Mouse (Mus musculus) liver, adult 2 months (tissue): ENCODE data around the gene Zbtb17. TPM values are rescaled to one million over a fixed set of nuclear protein-coding genes. Genes with fewer than 3 reads are reported as not detected.

ENCODE experiments used
- DNase-seq: peaks from one replicate; pipeline ENCODE4 v3.0.0-alpha.2; 2011; ENCODE audit warnings: low read depth, low spot score; ENCODE audit errors: extremely low read depth
- H3K27ac ChIP-seq: fragments of 200-500 bp; replicated peaks from 2 replicates; pipeline ENCODE4 v1.5.1; 2012; ENCODE audit warnings: low read depth, mild to moderate bottlenecking, control low read depth, inconsistent platforms, low read length; ENCODE audit not compliant: insufficient read depth
- H3K27me3 ChIP-seq: fragments of 200-500 bp; 2 replicates; pipeline ENCODE4 v1.6.1; 2012; ENCODE audit warnings: mild to moderate bottlenecking, moderate library complexity, low read length, inconsistent platforms; ENCODE audit not compliant: control insufficient read depth, insufficient read depth
- H3K36me3 ChIP-seq: fragments of 200-500 bp; 2 replicates; pipeline ENCODE4 v1.6.1; 2012; ENCODE audit warnings: low read length, inconsistent platforms; ENCODE audit not compliant: control insufficient read depth, insufficient read depth
- H3K4me1 ChIP-seq: fragments of 200-500 bp; 2 replicates; pipeline ENCODE4 v1.6.1; 2011; ENCODE audit warnings: low read length; ENCODE audit not compliant: control insufficient read depth, insufficient read depth
- H3K4me3 ChIP-seq: fragments of 200-500 bp; 2 replicates; pipeline ENCODE4 v1.5.1; 2011; ENCODE audit warnings: low read depth, mild to moderate bottlenecking, control low read depth, low read length, moderate library complexity; ENCODE audit not compliant: insufficient read depth
- H3K79me2 ChIP-seq: fragments of 200-500 bp; 2 replicates; pipeline ENCODE4 v1.6.1; 2012; ENCODE audit warnings: inconsistent platforms, mild to moderate bottlenecking, low read length, moderate library complexity; ENCODE audit not compliant: control insufficient read depth, insufficient read depth
- H3K9ac ChIP-seq: fragments of 200-500 bp; 2 replicates; pipeline ENCODE4 v1.6.1; 2012; ENCODE audit warnings: low read depth, mild to moderate bottlenecking, control low read depth, inconsistent platforms, low read length
- CTCF ChIP-seq: fragments of 200-500 bp; IDR thresholded peaks from 2 replicates; pipeline ENCODE4 v1.5.1; 2011; ENCODE audit warnings: low read depth, low read length, control low read depth
- POLR2A ChIP-seq: fragments of 200-500 bp; IDR thresholded peaks from 2 replicates; pipeline ENCODE4 v1.6.1; 2011; ENCODE audit warnings: low read length, control low read depth; ENCODE audit not compliant: insufficient read depth; ENCODE audit errors: extremely low read depth
- WGBS: fragments of 180-500 bp; shearing (Covaris S2); methylation state at CpG from one replicate; pipeline ENCODE4 v1.1.7; 2018; 5-methylcytosine and 5-hydroxymethylcytosine counted together
- polyA plus RNA-seq: library from polyadenylated mRNA; depleted of rRNA; stranded (reverse); fragments of >200 nt; gene quantifications from 2 replicates; pipeline ENCODE4 v1.2.3, GENCODE M21; 2012
- total RNA-seq: library from RNA; depleted of rRNA; stranded (reverse); fragments of >200 nt; gene quantifications from 2 replicates; pipeline ENCODE4 v1.2.3, GENCODE M21; 2014

Zbtb17 gene
- total and polyA plus RNA-seq, 2 experiments, result 7.3 to 16.8 TPM

- 15% methylated on average over 15 of the region's 15 CpGs for WGBS
- H3K4me3 ChIP-seq, result no peak overlapping the region
These were observed 39.7 kb upstream of the Zbtb17 start for GRCm38 (mm10) chr4:141404518-141405313.

DNA sequence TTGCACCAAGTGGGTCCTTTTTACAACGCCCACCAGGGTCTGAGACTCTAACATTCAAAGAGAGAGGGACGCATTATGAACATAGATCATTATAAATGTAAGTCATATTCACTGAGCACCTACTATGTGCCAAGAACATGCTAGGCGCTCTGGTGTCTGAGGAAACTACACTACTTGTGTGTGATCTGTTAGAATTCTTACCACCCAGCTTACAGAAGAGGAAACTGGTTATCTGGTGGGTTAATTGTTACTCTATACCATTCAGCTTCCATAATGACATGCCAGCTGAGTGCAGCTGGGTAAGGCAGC is 39.2 kb upstream of the Zbtb17 start:
- 81% methylated on average over 3 of the region's 3 CpGs for WGBS
- Histone ChIP-seq H3K4me3 (no peak overlapping the region), H3K79me2 (no peaks in the 10 kb centered on the region), H3K36me3 (no peaks in the 10 kb centered on the region), H3K27me3 (no peaks in the 10 kb centered on the region; the same call in 1 of the 2 replicates), H3K4me1 (no peaks in the 10 kb centered on the region; the same call in 1 of the 2 replicates), H3K9ac (no peak overlapping the region), H3K27ac (no peak overlapping the region)
- no peak for DNase-seq
- no peak for TF ChIP-seq CTCF
- no peak for TF ChIP-seq POLR2A

More at GRCm38 (mm10) chr4:141404518-141405313, 39.7 kb upstream of the Zbtb17 start:
- no peaks in the 10 kb centered on the region for H3K79me2 ChIP-seq
- TF ChIP-seq POLR2A, result no peak
- TF ChIP-seq CTCF, result peak; percentile 93
- H3K27me3 ChIP-seq, result no peaks in the 10 kb centered on the region; the same call in 1 of the 2 replicates
- no peak overlapping the region for H3K27ac ChIP-seq
- peak; percentile 40 for DNase-seq
- H3K4me1 ChIP-seq, result no peaks in the 10 kb centered on the region; the same call in 1 of the 2 replicates
- no peak overlapping the region for H3K9ac ChIP-seq
- no peaks in the 10 kb centered on the region for H3K36me3 ChIP-seq

GRCm38 (mm10) chr4:141406516-141407299 is 37.7 kb upstream of the Zbtb17 start:
- TF ChIP-seq CTCF, result peak; percentile 51
- TF ChIP-seq POLR2A, result no peak
- Histone ChIP-seq H3K27ac (no peak overlapping the region), H3K9ac (no peak overlapping the region), H3K36me3 (no peaks in the 10 kb centered on the region), H3K27me3 (no peaks in the 10 kb centered on the region; the same call in 1 of the 2 replicates), H3K79me2 (no peaks in the 10 kb centered on the region), H3K4me3 (no peak overlapping the region), H3K4me1 (no peaks in the 10 kb centered on the region; the same call in 1 of the 2 replicates)
- WGBS, result 39% methylated on average over 14 of the region's 14 CpGs
- DNase-seq, result peak; percentile 25

DNA sequence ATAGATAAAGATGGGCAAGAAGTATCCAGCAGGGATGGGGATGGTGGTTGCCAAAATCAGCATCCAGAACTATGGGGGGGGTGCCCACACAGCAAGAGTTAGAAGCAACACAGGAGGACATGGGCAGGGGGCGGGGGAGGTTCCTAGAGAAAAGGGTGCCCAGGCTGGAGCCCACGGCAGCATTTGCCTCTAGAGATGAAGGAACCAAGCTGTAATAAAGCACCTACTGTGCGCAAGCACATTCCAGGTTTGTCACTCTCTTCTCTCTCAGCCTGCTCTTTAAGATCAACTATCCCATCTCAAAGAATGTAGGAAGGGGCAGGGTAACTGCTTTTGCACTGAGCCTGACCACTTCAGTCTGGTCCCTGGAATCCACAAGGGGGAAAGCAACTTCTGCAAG is 35.9 kb upstream of the Zbtb17 start:
- H3K79me2 ChIP-seq, result no peaks in the 10 kb centered on the region
- no peaks in the 10 kb centered on the region; the same call in 1 of the 2 replicates for H3K27me3 ChIP-seq
- no peaks in the 10 kb centered on the region for H3K36me3 ChIP-seq
- no peak overlapping the region for H3K9ac ChIP-seq
- WGBS, result 94% methylated on average over 3 of the region's 3 CpGs
- no peak for DNase-seq
- no peak overlapping the region for H3K4me3 ChIP-seq
- H3K27ac ChIP-seq, result no peak overlapping the region
- TF ChIP-seq POLR2A, result no peak
- no peak for TF ChIP-seq CTCF
- H3K4me1 ChIP-seq, result no peaks in the 10 kb centered on the region; the same call in 1 of the 2 replicates

DNA sequence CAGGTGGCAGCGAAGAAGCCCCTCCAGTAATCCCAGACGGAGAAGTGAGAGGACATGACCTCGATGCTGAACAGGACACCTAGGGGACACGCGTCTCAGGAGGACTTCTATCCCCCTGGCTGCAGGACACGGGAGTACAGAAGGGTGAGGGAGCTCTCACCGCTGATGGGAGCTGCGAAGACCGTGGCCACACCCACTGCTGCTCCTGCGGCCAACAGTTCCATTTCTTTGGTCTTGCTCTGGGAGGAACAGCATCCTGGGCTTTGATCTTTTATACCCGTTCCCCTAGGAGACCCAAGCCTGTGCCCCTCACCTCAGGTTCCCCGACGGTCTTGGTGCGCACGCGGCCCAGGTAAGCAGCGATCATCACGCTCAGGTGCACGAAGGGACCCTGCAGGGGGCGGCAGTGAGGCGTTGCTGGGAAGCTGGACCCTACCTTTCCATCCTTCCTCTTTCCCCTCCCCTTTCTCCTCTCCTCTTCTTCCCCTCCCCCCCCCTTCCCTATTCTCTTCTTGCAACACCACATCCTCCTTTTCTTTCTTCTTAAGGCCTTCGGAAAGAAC is 32.9 kb upstream of the Zbtb17 start:
- Histone ChIP-seq H3K27ac (no peak overlapping the region), H3K4me1 (no peaks in the 10 kb centered on the region), H3K36me3 (no peaks in the 10 kb centered on the region), H3K27me3 (no peaks in the 10 kb centered on the region; the same call in 1 of the 2 replicates), H3K4me3 (no peak overlapping the region), H3K9ac (no peak overlapping the region), H3K79me2 (no peaks in the 10 kb centered on the region)
- TF ChIP-seq CTCF (peak; percentile 53), POLR2A (no peak)
- no peak for DNase-seq
- 36% methylated on average over 22 of the region's 22 CpGs for WGBS
